Mouse (Mus musculus): Measurements from ENCODE around the gene Paqr5.
A peak's percentile ranks its signal among the peaks of the same experiment; 100 is the strongest.

The Paqr5 gene

DNA sequence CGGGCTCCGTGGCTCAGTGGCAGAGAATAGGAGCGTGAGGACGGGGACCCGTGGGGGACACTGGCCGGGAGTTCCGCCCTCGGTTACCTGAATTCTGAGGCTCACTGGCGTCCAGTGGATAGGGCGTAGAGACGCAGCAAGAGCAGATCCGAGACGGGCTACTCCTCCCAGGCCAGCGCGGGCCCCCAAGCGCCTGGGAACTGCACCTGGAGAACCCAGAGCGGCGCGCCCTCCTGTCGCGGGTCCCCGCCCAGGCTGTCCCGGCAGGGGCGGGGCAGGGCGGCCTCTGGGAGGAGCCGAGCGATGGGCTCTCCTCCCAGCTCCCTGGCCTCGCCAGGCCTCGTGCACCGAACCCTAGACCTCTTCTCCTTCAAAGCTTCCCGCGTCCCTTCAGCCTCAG lies at the start of gene Paqr5:
Gene Paqr5 (minus strand): TSS at position 257 of the 400 bp plus-strand sequence.
- DNase-seq (ENCODE audit: low spot score), result peak; percentile 31

DNA sequence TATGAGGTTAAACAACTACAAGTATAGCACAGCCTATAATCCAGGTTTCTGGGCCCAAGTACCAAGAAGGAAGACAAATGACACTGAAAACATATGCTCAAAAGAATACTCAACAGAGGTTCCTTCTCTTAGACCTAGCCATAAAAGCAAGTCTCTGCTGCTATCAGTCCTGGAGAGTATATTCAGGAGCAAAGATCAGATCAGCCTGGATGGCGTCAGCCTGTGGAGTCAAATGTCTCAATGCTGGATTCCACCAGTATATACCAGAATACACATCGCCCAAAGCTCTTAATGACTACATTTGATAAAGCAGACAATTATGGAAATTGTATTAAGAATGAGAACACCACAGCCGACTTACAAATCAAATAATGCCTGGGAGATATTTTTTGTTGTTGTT lies 35.6 kb upstream of the Paqr5 start:
- no peak for DNase-seq (ENCODE audit: low spot score)

DNA sequence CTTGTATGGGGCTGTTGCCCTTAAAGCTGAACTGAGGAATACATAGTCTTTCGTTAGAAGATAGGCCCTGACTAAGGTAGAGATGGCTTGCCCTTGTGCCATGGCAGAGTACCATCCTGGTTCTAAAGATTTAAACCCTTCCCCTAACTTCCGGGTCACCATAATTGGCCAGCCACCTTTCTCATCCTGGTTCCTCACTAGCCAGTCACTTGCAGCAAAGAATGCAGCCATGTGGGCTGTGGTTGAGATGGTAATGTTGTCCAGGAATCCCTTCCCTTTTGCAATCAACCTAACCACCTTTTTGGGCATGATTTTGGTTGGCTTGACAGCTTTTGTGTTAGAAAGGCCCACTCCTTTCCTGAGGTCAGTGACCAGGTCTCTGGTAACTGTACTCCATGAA lies 33.8 kb upstream of the Paqr5 start:
- no peak for DNase-seq (ENCODE audit: low spot score)

DNA sequence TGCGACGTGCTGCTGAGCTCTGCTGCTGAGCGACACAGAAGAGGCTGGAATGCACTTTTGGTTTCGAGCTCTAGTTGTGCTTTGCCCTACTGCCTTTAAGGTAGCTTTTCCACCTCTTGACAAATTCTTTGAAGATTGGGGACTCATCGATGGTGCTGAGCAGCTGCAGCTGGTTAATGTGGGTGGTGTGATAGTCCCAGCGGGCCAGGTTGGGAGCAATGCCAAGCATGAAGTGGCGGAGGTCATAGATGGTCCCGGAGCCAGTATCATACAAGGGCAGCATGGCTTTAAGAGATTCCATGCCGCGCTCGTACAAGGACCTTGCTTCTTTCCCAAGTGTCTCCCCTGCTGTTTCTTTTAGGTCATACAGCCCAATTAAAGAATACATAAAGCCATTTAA lies 33.3 kb upstream of the Paqr5 start:
- no peak for DNase-seq (ENCODE audit: low spot score)

DNA sequence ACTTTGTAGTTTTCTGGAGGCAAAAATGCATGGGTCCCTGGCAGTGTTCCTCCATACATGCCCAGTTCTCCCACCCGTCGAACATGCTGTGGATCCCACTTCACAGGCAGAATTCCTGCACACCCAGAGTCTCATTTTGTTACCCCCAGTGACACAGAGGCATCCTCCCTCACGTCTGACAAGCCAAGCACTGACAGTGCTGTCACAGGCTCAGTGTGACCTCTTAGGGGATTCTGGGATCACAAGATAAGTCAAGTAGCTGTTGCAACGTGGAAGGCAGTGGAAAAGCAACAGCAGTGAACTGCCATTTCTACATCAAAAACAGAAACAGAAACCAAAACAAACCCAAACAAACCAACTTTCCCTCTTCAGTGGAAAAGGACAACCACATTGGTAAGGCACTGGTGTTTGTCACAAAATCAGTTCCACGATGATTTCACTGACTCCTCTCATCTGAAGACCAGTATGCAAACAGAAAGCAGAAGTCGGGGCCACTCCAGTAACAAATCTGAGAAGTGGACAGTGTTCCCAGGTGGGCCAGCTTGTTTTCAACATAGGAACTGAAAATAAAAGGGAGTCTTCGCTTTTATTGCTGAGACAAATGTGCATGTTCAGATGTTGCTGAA lies 31.3 kb upstream of the Paqr5 start:
- DNase-seq (ENCODE audit: low spot score), result no peak

DNA sequence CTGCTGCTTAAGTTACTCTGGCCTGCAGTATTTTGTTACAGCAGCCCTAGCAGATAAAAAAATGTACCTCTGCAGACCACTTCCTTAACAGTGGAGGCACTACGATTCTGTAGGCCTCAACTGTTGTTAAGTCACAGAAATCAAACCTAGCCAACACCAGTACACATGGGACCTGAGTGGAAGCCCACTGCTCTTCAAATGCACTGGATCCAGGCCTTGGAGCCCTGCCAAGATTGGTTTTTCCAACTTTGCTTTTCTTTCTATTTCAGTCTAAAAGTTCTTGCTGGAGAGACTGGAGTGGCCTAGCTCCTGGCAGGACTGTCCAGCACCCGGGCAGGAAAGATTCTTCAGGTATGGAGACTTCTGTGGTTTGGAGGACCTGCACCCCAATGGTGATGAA lies 29.6 kb upstream of the Paqr5 start:
- no peak for DNase-seq (ENCODE audit: low spot score)

DNA sequence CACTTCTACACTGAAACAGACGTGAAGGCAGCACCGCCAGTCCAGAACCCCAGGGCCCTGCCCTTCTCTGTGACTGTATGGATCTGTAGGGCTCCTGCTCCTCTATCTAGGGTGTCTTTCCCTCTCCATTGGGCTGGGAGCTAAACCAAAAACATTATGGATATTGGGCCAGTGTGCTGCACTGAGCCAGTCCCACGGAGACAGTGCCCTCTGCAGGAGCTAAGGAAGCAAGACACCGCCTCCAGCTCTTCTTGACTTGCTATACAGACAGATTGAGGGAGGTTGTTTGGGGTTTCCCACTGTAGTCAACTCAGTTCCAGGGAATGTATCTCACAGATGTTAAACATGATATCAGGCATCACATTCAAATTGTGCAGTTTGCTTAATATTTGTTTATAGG lies 24.1 kb upstream of the Paqr5 start:
- no peak for DNase-seq (ENCODE audit: low spot score)

DNA sequence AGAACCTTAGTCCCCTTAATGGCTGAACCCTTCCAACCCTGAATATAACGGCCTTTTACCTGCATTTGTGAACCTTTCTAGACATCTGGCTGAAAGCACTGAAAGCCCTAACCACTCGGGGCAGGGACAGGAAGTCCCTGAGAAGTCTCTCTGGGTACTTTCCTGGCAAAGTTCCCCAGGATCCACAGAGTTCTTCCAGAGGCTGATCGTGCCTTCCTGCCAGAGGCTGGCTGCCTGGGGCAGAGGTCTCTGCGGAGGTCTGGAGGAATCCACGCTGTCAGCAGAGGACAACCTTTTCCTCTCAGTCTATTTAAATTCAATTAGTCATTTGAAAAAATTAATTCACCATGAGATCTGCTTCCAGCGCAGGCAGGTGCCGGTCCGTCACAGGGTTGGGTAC lies 22.5 kb upstream of the Paqr5 start:
- no peak for DNase-seq (ENCODE audit: low spot score)

DNA sequence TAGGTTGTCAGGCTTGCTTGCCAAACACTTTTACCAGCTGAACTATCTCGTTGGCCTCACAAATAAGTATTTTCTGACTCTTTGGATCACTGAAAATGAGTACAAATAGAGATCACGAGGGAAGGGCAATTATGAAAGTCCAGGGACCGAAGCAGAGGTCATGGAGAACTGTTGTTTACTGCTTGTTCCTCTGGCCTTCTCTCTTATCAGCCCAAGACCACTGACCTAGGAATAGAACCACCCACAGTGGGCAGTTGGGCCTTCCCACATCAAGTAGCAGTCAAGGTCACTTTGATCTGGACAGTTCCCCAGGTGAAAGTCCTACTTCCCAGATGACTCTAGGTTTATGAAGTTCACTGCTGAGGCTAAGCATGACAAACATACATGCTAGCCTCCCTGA lies 15.5 kb upstream of the Paqr5 start:
- no peak for DNase-seq (ENCODE audit: low spot score)

DNA sequence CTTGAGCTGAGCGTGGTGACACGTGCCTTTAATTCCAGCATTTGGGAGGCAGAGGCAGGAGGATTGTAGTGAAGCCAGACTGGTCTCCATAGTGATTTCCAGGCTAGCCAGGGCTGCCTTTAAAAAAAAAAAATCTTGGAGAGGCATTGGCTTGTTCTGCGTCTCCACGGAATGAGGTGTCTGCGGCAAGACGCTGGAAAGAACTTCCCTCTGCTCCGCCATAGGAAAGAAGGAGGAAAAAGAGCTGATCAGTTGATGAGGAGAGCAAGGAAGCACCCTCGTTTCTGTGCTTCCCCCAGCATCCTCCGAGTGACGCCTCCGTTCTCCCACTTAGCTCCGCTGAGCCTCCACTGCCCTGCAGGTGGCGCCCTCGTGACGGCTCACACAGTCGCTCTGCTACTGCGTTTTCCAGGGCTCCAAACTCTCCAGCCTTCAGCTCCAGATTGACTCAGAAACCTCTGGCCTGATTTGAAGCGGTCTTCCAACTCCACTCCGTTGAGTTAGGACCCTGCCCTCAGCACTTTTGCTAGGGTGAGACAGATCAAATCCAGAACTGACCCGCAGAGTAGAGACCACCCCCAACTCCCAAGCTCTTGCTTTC lies 13.5 kb upstream of the Paqr5 start:
- peak; percentile 84 for DNase-seq (ENCODE audit: low spot score)

DNA sequence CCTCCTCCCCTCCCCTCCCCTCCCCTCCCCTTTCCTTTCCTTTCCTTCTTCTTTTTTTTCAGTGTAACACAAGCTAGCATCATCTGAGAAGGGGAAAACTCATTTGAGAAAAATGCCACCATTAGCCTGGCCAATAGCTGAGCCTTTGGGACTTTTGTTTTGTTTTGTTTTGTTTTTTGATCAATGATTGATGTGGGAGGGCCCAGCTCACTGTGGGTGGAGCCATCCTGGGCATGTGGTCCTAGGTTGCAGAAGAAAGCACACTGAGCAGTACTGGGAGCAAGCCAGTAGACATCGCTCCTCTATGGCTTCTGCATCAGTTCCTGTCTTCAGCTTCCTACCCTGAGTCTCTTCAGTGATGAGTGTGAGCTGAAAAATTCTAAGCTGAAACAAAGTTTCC lies 9.2 kb upstream of the Paqr5 start:
- DNase-seq (ENCODE audit: low spot score), result no peak

DNA sequence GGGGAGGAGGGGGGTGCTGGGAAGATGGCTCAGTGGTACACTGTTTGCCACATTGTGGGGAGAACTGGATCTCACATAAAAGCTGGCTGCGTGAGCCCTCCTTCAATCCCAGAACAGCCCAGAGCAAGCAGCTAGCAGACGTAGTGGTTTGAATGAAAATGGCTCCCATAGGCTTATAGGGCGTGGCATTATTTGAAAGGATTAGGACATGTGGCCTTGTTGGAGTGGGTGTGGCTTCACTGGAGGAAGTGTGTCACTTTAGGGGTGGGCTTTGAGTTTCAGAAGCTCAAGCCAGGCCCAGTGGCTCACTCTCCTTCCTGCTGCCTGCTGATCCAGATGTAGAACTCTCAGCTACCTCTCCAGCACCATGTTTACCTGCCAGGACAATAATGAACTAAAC lies 5.5 kb upstream of the Paqr5 start:
- DNase-seq (ENCODE audit: low spot score), result no peak

DNA sequence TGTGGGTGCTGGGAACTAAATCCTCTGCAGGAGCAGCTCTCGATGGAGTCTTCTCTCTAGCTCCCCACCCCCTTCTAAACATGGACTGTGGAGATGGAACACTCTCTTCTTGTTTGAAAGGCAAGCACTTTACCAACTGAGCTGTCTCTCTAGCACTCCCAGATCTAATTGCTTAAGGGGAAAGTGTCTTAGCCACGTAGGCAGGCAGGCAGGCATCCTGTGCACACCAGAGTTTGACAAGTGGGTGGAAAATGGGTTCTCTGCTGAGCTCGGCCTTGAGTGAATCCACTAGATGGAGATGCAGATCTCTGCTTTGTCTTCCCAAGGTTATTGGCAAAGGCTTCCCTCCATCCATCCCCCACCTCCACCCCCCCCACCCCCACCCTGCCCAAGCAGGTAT lies 1.4 kb upstream of the Paqr5 start:
- no peak for DNase-seq (ENCODE audit: low spot score)

DNA sequence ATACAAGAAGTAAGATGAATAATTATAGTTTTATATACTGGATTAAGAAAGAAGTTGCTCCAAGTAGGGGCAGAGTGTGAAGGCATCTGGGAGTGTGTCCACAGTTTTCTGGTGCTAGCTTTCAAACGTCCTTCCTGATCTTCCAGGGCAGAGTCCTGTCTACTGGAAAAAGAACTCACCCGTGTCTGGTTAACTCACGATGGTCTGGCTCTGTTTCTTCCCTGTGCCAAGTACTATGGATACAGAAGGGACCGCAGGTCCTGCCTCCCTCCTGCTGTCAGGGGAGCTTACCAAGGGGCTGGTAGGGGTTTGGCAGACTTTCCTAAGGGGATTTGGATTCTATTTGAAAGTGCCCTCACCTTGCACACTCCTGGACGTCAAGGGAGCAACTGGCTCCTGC lies 1.6 kb downstream of the Paqr5 start:
- no peak for DNase-seq (ENCODE audit: low spot score)

DNA sequence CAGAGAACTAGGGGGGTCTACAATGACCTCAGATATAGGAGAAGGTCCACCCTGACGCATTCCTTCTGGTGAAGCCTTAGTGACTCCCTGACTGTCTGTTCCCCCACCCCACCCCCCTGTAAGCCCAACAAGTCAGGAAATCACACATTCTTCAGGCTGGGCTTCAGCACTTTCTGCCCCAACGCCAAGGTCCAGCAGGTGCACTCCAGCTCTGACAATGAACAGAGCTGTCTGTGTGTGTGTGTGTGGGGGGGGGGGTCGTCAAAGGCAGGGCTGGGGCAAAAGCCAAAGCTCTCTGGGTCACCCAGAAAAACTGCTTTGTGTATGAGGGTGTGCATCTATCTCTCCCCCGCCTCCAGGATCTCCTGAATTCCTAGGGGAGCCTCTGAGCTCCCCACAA lies 2.8 kb downstream of the Paqr5 start:
- DNase-seq (ENCODE audit: low spot score), result no peak

DNA sequence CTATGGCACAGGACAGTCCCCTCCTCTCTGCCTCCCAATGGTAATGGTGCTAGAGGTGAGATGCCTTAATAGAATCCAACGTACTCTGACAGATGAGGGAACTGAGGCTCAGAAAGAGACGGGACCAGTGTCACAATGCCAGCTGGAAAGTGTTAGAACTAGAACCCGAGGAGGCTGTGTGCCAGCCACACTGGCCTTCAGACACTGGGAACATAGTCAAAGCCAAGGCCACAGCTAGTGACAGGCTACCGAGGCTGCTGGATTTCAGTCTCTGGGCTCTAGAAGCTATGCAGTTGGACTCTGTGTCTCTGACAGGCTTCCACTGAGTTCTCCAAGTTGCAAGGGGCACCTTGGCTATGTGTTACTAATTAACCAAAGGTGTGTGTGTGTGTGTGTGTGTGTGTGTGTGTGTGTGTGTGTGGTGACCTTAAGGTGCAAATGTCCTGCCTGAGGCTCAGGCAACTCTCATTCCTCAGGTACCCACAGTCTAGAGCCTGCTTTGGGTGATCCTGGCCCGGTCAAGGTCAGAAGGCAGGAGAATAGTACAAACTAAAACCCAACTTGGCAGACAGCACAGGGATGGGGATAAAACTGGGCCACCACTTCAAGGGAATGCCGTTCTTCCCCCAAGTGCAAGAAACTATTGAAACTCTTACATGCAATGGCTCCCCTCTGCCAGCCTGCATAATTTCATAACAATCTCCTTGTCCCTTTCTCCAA lies 3.5 kb downstream of the Paqr5 start:
- no peak for DNase-seq (ENCODE audit: low spot score)

DNA sequence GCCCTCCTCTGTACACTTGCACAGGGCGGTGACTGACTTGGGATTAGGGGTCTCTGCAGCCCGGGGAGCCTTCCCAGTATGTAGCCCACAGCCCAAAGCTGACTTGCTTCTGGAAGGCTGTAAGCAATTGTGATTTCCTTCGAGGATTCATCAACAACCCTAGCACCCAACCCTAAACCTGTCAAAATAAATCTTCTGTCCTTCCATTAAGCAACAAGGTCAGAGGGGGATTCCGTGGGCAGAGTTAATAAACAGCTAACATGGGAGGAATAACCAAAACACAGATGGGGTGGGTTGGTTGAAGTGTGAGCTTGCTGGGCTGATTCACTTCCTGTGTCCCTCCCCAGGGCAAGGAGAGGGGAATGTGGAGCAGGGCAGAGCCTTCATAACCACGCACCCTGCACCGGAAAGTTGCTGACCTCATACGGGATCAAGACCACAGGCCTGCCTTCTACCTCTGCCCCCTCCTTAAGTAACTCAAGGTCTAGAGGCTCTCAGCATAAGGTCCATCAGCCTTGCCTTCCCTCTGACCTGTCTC lies 5.0 kb downstream of the Paqr5 start:
- DNase-seq (ENCODE audit: low spot score), result no peak

DNA sequence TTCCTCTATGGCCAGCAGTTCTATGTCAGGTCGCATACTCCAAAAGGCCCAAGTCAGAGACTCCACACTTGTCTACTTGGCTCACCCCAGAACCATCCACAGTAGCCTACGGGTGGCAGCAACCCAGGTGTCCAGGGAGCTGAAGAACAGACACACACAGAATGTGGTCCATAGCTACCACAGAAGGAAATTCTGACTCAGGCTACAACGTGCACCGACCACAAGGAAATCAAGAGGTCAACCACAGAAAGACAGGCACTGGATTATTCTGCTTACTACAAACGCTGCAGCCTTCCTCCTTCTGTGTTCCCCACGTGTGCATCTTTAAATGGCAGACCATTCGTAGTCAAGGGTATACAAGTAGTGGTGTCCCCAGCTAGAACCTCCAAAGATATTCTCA lies 6.4 kb downstream of the Paqr5 start:
- no peak for DNase-seq (ENCODE audit: low spot score)

DNA sequence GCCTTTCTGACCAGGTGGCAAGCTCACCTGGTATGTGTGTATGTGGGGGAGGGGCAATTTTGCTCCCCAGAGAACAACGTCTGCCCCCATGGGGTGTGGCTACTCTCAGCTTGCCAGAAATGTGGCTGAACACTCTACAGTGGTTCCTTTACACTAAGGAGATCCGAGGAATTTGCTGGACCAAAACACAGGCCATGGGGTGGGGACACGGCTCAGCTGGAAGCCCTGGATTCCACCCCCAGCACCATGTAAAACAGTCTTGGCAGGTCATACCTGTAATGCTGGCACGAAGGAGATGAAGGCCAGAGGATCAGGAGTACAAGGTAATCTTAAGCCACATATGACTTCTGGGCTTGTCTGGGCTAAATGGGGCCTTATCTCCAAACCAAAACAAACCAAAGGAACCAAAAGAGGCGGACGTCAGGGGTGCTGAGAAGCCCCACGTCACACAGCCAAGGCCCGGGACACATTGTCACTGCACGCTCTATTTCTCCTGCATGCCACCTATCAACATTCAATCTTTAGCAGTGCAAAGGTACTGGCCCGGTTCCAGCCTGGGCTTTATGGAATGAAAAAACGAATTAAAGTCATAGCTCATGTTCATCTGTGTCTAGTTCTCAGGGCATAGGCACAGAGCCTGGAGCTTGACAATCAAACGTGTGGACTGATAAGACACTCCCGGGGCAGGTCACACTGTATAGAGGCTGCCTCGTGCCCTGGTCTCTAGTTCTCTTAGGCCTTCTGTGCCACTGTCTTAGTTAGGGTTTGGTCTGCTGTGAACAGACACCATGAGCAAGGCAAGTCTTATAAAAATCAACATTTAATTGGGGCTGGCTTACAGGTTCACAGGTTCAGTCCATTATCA lies 8.2 kb downstream of the Paqr5 start:
- no peak for DNase-seq (ENCODE audit: low spot score)

DNA sequence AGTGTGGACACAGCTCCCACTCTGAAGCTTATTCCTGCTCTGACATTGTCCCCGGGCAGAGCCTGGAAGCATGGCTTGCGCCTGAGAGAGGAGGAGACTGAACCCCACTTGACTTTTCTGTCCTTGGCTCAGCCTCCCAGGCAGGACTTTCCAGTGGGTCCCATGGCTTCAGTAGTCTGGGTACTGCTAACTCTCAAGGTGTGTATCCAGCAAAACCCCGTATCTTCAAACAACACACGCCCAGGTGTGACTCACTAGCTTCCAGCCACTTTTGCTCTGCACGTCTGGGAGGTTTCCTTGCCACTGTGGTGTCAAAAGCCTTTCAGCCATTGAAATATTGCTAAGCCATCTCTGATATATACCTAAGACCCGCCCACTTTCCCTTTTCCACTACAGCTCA lies 9.3 kb downstream of the Paqr5 start:
- no peak for DNase-seq (ENCODE audit: low spot score)

DNA sequence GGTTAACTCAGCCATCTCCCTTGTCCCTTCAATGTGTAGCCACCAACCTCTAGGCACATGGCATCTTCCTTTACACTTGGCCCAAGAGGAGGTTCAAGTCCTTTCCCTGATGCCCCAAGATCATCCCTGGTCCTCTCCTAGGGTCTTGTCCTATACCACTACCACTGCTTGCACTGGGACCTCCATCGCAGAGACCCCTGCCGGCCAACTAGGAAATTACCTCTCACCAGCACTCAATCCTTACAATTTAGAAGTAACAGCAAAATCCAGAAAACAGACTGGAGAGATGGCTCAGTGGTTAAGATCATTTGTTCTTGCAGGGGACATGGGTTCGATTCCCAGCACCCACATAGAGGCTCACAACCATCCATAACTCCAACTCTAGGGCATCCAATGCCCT lies 11.2 kb downstream of the Paqr5 start:
- DNase-seq (ENCODE audit: low spot score), result no peak

DNA sequence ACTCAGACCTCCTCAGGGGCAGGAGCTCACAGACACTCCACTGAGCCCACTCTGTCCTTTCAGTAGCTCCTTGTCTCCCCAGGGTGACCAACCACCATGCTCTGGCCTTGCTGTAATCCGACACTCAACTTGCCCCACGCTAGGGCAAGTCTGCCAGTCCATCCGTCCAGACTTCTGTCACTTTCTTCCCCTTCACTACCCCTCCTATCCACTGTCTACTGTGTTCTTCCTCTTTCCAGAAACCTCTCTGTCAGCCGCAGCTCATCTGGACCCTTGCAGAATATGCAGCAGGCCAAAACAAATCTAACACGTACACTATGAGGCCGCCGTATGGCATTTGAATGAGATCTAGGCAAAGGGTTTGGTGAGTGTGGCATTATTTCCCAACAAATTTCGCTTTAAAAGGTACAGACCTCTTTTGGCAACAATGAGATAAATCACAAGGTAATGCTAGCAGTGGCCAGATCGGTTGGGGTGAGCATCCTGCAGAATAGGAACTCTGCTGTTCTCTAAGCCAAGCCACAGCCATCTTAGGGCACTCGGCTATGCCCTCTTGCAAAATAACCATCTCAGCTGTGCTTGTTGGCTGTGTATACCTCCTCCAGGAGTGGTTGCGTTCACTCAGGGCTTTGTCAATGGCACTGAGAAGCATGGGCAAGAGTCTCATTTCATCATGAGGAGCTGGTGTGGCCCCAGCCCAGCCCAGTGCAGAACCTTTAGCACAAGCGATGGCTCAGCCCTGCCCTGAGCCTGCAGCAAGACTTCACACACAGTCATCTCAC lies 13.1 kb downstream of the Paqr5 start:
- peak; percentile 20 for DNase-seq (ENCODE audit: low spot score)
